Mouse (Mus musculus) stomach, postnatal 0 days (tissue): ENCODE measurements around the gene Myo5c. TPM values are rescaled to one million over a fixed set of nuclear protein-coding genes. Genes with fewer than 3 reads are reported as not detected.

Source experiments
- ATAC-seq: fragments of 200-750 bp; cut with Nextera tagmentation; 2 replicates; pipeline ENCODE4 v1.8.0; 2017; ENCODE audit not compliant: low FRiP score, low TSS enrichment
- DNase-seq: peaks from one replicate; pipeline ENCODE4 v3.0.0-alpha.2; 2016; ENCODE audit warnings: low spot score
- H3K27ac ChIP-seq: fragments of 300-500 bp; sonication (generic); replicated peaks from 2 replicates; pipeline ENCODE4 v1.5.1; 2014; ENCODE audit warnings: mild to moderate bottlenecking, control low read depth
- H3K27me3 ChIP-seq: fragments of 300-500 bp; sonication (generic); 2 replicates; pipeline ENCODE4 v1.6.1; 2014; ENCODE audit warnings: low read length; ENCODE audit not compliant: control insufficient read depth, insufficient read depth
- H3K36me3 ChIP-seq: fragments of 300-500 bp; sonication (generic); 2 replicates; pipeline ENCODE4 v1.6.1; 2014; ENCODE audit warnings: low read length, mixed read lengths; ENCODE audit not compliant: control insufficient read depth, insufficient read depth
- H3K4me1 ChIP-seq: fragments of 300-500 bp; sonication (generic); replicated peaks from 2 replicates; pipeline ENCODE4 v1.6.1; 2014; ENCODE audit warnings: antibody characterized with exemption; ENCODE audit not compliant: control insufficient read depth, insufficient read depth
- H3K4me2 ChIP-seq: fragments of 300-500 bp; sonication (generic); replicated peaks from 2 replicates; pipeline ENCODE4 v1.6.1; 2014; ENCODE audit warnings: low read depth, mild to moderate bottlenecking, control low read depth, moderate library complexity
- H3K4me3 ChIP-seq: fragments of 300-500 bp; sonication (generic); 2 replicates; pipeline ENCODE4 v1.5.1; 2014; ENCODE audit warnings: low read depth, low read length, control low read depth
- H3K9ac ChIP-seq: fragments of 300-500 bp; sonication (generic); 2 replicates; pipeline ENCODE4 v1.6.1; 2014; ENCODE audit warnings: mild to moderate bottlenecking, low read length, control low read depth, mixed read lengths
- H3K9me3 ChIP-seq: fragments of 300-500 bp; sonication (generic); 2 replicates; pipeline ENCODE4 v1.6.1; 2016; ENCODE audit warnings: low read length; ENCODE audit not compliant: control insufficient read depth
- CTCF ChIP-seq: IDR thresholded peaks from 2 replicates; pipeline ENCODE4 v1.5.1; 2016; ENCODE audit warnings: antibody characterized with exemption, low read depth, mild to moderate bottlenecking, moderate library complexity
- EP300 ChIP-seq: optimal IDR thresholded peaks from 2 replicates; pipeline ENCODE3; 2016; ENCODE audit warnings: antibody characterized with exemption
- WGBS: fragments of 180-500 bp; shearing (Covaris S2); extraction: QIAGEN DNeasy Blood & Tissue Kit; methylation state at CpG from one replicate; pipeline ENCODE4 v1.1.7; 2014; 5-methylcytosine and 5-hydroxymethylcytosine counted together
- polyA plus RNA-seq: library from polyadenylated mRNA; unstranded; fragments of >200 nt; fragmentation: Nextera tagmentation; extraction: Ambion mirVana; gene quantifications from 2 replicates; pipeline ENCODE4 v1.2.1, GENCODE M21; 2015

Myo5c gene
- polyA plus RNA-seq, 1 experiment from 2014 or later = 11.4 TPM

GRCm38 (mm10) chr9:75264008-75264718, 32.3 kb downstream of the Myo5c start:
- Histone ChIP-seq H3K27me3 (no peaks in the 10 kb centered on the region), H3K4me1 (no peaks in the 10 kb centered on the region; the same call in 1 of the 2 replicates), H3K36me3 (no peaks in the 10 kb centered on the region), H3K9me3 (no peaks in the 10 kb centered on the region), H3K9ac (no peak overlapping the region), H3K4me3 (no peak overlapping the region), H3K4me2 (no peak overlapping the region; the same call in 1 of the 2 replicates), H3K27ac (peak overlapping the region; percentile 84)
- ATAC-seq (peak; percentile 96), DNase-seq (peak; percentile 92)
- TF ChIP-seq CTCF (no peak), EP300 (no peak)
- WGBS = 17% methylated on average over 3 of the region's 3 CpGs

DNA sequence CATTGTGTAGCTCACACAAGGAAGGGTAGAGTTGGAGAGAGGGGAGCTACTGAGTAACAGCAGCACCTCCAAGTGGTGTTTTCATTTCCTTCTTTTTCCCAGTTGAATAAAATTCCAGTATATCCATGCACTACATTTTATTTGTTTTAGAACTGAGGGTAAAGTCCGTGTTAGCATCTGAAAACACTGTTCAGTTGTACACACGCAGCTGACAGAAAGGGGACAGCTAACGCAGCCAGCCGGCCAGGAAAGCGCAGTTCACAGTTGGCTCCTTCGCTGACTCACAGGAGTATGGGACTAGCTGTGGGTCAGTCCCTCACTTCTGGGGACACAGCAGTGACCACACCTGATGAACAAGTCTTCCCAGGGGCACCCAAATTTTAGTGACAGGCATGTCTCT, 35.3 kb downstream of the Myo5c start:
- Histone ChIP-seq H3K27me3 (no peaks in the 10 kb centered on the region), H3K4me2 (no peak overlapping the region), H3K27ac (peak overlapping the region; percentile 71; the same call in 1 of the 2 replicates), H3K4me3 (no peak overlapping the region), H3K9ac (no peak overlapping the region), H3K4me1 (no peaks in the 10 kb centered on the region), H3K36me3 (no peaks in the 10 kb centered on the region), H3K9me3 (no peaks in the 10 kb centered on the region)
- TF ChIP-seq CTCF (peak; percentile 36; the same call in 1 of the 2 replicates), EP300 (no peak)
- ATAC-seq (peak; percentile 25; the same call in 1 of the 2 replicates), DNase-seq (peak; percentile 48)
- WGBS = 66% methylated on average over 6 of the region's 6 CpGs

- WGBS = 66% methylated on average over 6 of the region's 6 CpGs
- no peak for DNase-seq
- ATAC-seq = no peak
- Histone ChIP-seq H3K9ac (no peak overlapping the region), H3K4me1 (no peaks in the 10 kb centered on the region), H3K9me3 (no peaks in the 10 kb centered on the region), H3K27ac (no peak overlapping the region), H3K4me2 (no peak overlapping the region), H3K27me3 (no peaks in the 10 kb centered on the region), H3K4me3 (no peak overlapping the region), H3K36me3 (0 out of 2 replicates have a peak, but pooled peaks cover 1% of the 10 kb centered on the region)
- TF ChIP-seq CTCF = no peak
- TF ChIP-seq EP300 = no peak
Observed at GRCm38 (mm10) chr9:75270382-75270781, 38.6 kb downstream of the Myo5c start.

DNA sequence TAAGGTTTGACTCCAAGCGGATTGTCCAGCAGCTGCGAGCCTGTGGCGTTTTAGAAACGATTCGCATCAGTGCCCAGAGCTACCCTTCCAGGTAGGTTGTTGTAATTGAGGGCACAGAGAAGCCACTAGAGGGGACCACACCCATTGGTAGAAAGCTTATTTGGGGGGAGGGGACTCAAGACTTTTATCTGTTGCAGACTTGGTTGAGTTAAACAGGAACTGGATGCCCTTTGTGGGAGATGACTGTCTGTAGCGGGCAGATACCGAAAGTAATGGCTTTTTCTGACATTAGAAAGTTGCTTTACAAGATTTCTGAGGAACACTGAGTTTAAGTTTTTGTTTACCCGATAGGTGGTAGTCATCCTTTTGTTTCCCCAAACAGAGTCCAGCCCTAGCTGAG, 39.7 kb downstream of the Myo5c start:
- ATAC-seq = no peak
- H3K27me3 ChIP-seq = no peaks in the 10 kb centered on the region
- H3K9ac ChIP-seq = no peak overlapping the region
- 92% methylated on average over 8 of the region's 8 CpGs for whole genome bisulfite sequencing
- no peaks in the 10 kb centered on the region for H3K4me1 ChIP-seq
- no peaks in the 10 kb centered on the region for H3K9me3 ChIP-seq
- H3K4me2 ChIP-seq = no peak overlapping the region
- 0 out of 2 replicates have a peak, but pooled peaks cover 3% of the 10 kb centered on the region for H3K36me3 ChIP-seq
- no peak overlapping the region for H3K27ac ChIP-seq
- no peak overlapping the region for H3K4me3 ChIP-seq
- DNase-seq = no peak
- TF ChIP-seq EP300 = no peak
- TF ChIP-seq CTCF = no peak

GRCm38 (mm10) chr9:75273646-75274045, 41.8 kb downstream of the Myo5c start:
- no peak overlapping the region for H3K27ac ChIP-seq
- 64% methylated on average over 6 of the region's 6 CpGs for WGBS
- DNase-seq (no peak), ATAC-seq (no peak)
- H3K36me3 ChIP-seq = 0 out of 2 replicates have a peak, but pooled peaks cover 3% of the 10 kb centered on the region
- TF ChIP-seq CTCF (no peak), EP300 (no peak)
- H3K4me3 ChIP-seq = no peak overlapping the region
- no peak overlapping the region for H3K4me2 ChIP-seq
- H3K4me1 ChIP-seq = no peaks in the 10 kb centered on the region
- H3K27me3 ChIP-seq = no peaks in the 10 kb centered on the region
- H3K9ac ChIP-seq = no peak overlapping the region
- H3K9me3 ChIP-seq = no peaks in the 10 kb centered on the region

DNA sequence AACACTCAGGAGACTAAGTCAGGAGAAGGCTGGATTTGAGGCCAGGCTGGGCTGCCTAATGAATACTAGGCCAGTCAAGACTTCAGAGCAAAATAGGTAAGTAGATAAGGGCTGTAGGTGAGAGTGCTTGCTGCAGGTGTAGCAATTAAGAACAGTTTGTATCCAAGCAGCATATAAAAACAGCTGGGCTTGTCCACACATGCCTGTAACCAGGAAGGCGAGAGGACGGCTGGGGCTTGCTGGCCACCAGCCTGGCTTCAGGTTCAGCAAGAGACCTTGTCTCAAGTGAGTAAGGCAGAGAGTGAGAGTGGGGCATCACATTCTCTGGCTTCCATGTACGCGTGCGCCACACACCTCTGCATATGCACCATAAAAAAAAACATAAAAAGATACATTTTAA, 42.7 kb downstream of the Myo5c start:
- H3K9ac ChIP-seq = no peak overlapping the region
- H3K27ac ChIP-seq = no peak overlapping the region
- WGBS = 83% methylated on average over 5 of the region's 5 CpGs
- H3K4me1 ChIP-seq = no peaks in the 10 kb centered on the region
- no peak for DNase-seq
- H3K4me2 ChIP-seq = no peak overlapping the region
- ATAC-seq = no peak
- no peaks in the 10 kb centered on the region for H3K27me3 ChIP-seq
- H3K9me3 ChIP-seq = no peaks in the 10 kb centered on the region
- 0 out of 2 replicates have a peak, but pooled peaks cover 3% of the 10 kb centered on the region for H3K36me3 ChIP-seq
- TF ChIP-seq EP300 = no peak
- no peak for TF ChIP-seq CTCF
- H3K4me3 ChIP-seq = no peak overlapping the region
